Mouse (Mus musculus) cerebellum, adult 9-10 months (tissue): ENCODE results near the gene Zfp612.

Source experiments
- DNase-seq: peaks from one replicate; pipeline ENCODE4 v3.0.0; 2022

Gene Zfp612

DNA sequence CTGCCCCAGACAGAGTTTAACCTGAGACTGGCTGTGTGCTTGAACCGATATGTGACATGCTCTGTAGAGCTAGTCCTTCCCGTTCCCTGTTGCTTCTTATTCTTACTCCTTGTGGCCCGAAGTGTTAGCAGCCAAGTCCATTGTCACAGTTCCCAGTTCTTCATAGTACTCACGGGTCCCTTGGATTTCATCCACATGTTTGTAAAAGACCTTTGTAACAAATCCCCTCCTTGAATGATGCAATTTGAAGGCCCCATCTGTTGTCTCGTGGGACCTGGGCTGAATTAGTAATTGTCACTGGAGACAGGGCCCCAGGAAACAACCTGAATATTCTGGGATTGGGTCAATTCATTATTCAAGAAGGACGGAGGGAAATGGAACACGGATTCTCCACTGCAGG is 56.0 kb downstream of the Zfp612 start:
- no peak for DNase-seq

- DNase-seq: no peak
Measured at GRCm38 (mm10) chr8:110140156-110140555, 60.6 kb downstream of the Zfp612 start.

- DNase-seq: peak; percentile 57
Measured at GRCm38 (mm10) chr8:110140770-110141169, 61.2 kb downstream of the Zfp612 start.
